Mouse (Mus musculus) myocyte (in vitro differentiated cells): ENCODE data around the gene Armc9. TPM values are rescaled to one million over a fixed set of nuclear protein-coding genes. Genes with fewer than 3 reads are reported as not detected.

ENCODE experiments used
- H3K27me3 ChIP-seq: one replicate; pipeline ENCODE4 v1.6.1; 2011; ENCODE audit not compliant: control insufficient read depth, insufficient read depth, insufficient read length
- H3K36me3 ChIP-seq: one replicate; pipeline ENCODE4 v1.6.1; 2011; ENCODE audit not compliant: control insufficient read depth, insufficient read depth
- H3K4me2 ChIP-seq: one replicate; pipeline ENCODE4 v1.6.1; 2011; ENCODE audit warnings: low read depth, control low read depth
- H3K4me3 ChIP-seq: one replicate; pipeline ENCODE4 v1.5.1; 2011; ENCODE audit warnings: mild to moderate bottlenecking, control low read depth, moderate library complexity
- H3K79me2 ChIP-seq: one replicate; pipeline ENCODE4 v1.6.1; 2011; ENCODE audit not compliant: control insufficient read depth, insufficient read depth
- H3ac ChIP-seq: one replicate; pipeline ENCODE4 v1.6.1; 2011; ENCODE audit not compliant: control insufficient read depth, insufficient read length
- CEBPB ChIP-seq: IDR thresholded peaks from 2 replicates; pipeline ENCODE4 v1.6.1; 2011; ENCODE audit warnings: mild to moderate bottlenecking, moderate library complexity; ENCODE audit not compliant: poor library complexity, insufficient read depth, severe bottlenecking
- E2F4 ChIP-seq: IDR thresholded peaks from one replicate; pipeline ENCODE4 v1.6.1; 2011; ENCODE audit warnings: mild to moderate bottlenecking, control low read depth, moderate library complexity; ENCODE audit not compliant: insufficient read depth
- MAX ChIP-seq: IDR thresholded peaks from one replicate; pipeline ENCODE4 v1.6.1; 2011; ENCODE audit warnings: low read depth, mild to moderate bottlenecking, control low read depth
- MYOD1 ChIP-seq, 3 experiments: IDR thresholded peaks; one replicate each; pipeline ENCODE4 v1.6.1; 2011; ENCODE audit warnings: control low read depth in 2 of 3, low read depth in 2 of 3, mild to moderate bottlenecking in 2 of 3, moderate library complexity in 1 of 3; ENCODE audit not compliant: insufficient read length in 2 of 3, control insufficient read depth in 1 of 3
- MYOG ChIP-seq, 3 experiments: IDR thresholded peaks; one replicate each; pipeline ENCODE4 v1.6.1; 2011; ENCODE audit warnings: control low read depth in 2 of 3, low read depth in 2 of 3, mild to moderate bottlenecking in 2 of 3; ENCODE audit not compliant: insufficient read length in 2 of 3, control insufficient read depth in 1 of 3, insufficient read depth in 1 of 3
- POLR2A ChIP-seq: IDR thresholded peaks from one replicate; pipeline ENCODE4 v1.6.1; 2011; ENCODE audit warnings: low read depth, mild to moderate bottlenecking, control low read depth, moderate library complexity; ENCODE audit not compliant: insufficient read length
- POLR2AphosphoS2 ChIP-seq: IDR thresholded peaks from one replicate; pipeline ENCODE4 v1.6.1; 2011; ENCODE audit warnings: low read depth, control low read depth; ENCODE audit not compliant: insufficient read length
- REST ChIP-seq: IDR thresholded peaks from one replicate; pipeline ENCODE4 v1.6.1; 2011; ENCODE audit warnings: mild to moderate bottlenecking, control low read depth, moderate library complexity; ENCODE audit not compliant: insufficient read depth, insufficient read length
- SRF ChIP-seq: IDR thresholded peaks from one replicate; pipeline ENCODE4 v1.6.1; 2011; ENCODE audit warnings: low read depth; ENCODE audit not compliant: control insufficient read depth, insufficient read length
- TCF12 ChIP-seq: IDR thresholded peaks from one replicate; pipeline ENCODE4 v1.6.1; 2011; ENCODE audit warnings: mild to moderate bottlenecking, control low read depth; ENCODE audit not compliant: poor library complexity, insufficient read depth, severe bottlenecking
- TCF3 ChIP-seq: IDR thresholded peaks from one replicate; pipeline ENCODE4 v1.6.1; 2011; ENCODE audit warnings: low read depth, control low read depth; ENCODE audit not compliant: insufficient read length
- USF1 ChIP-seq: IDR thresholded peaks from one replicate; pipeline ENCODE4 v1.6.1; 2011; ENCODE audit warnings: low read depth, mild to moderate bottlenecking, control low read depth, moderate library complexity
- polyA plus RNA-seq: library from polyadenylated mRNA; unstranded; fragments of >200 nt; fragmentation: generic; extraction: Trizol; gene quantifications from one replicate; pipeline ENCODE4 v1.2.1, GENCODE M21; 2012; ENCODE audit warnings: missing spikeins

Gene Armc9
- polyA plus RNA-seq, 1 experiment = 6.4 TPM

DNA sequence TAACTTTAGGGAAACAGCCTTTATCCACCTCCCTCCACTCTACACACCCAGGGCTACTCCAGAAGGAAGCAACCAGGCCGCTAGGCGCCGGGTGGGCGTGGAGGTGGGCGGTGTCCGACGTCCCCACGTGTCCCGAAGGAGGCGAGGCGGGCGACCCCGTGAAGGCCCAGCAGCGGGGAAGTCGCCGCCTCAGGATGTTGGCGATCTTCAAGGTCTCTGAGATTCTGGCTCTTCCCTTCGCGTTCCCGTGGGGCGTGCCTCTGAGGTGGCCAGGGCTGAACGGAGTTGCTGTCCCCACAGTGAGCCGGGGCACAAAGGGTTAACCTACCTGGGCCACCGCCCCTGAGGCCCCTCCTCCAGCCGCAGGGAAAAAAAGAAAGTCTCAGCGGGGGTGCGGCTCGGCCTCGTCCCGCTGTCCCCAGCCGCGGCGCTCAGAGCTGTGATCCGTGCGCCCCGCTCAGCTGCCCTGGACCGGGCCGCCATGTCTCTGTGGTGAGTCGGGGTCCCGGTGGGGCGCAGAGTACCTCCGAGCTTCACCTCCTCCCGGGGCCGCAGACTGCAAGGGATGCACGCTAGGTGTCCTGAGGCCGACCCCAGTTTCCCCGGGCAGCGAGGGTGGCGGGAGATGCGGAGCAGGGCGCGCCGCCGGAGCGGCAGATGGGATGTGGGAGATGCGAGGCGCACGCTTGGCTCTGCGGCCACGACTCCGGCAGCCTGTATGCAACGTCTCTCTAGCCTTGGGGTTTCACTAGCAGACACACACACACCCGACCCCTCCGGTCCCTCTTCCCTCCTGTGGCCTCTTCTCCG is 148.7 kb downstream of the Armc9 start:
- Histone ChIP-seq H3ac (no peak overlapping the region), H3K4me2 (no peak overlapping the region)

DNA sequence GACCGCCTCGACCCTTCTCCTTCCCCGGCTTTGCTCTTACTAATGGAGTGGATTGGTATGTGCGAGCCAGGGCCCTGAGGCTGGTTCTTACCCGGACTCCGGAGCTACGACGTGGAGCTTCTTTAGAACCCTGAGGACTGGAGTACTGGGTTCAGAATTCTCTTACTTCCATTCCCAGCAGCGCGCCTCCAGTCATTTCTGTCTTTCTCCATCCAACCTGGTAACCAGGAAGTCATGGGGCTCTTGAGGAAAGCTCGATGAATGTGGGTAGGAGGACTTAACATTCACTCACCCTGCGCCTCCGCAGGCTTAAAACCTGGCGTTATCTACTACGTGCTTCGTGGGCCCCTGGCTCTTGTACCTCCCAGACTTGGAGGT is 149.3 kb downstream of the Armc9 start:
- TF ChIP-seq POLR2A (no peak), USF1 (no peak), CEBPB (no peak), POLR2AphosphoS2 (no peak), MAX (no peak), MYOD1 (IDR thresholded peaks at IDR 0.05; ENCODE audit: control insufficient read depth in 1 of 3, insufficient read length in 2 of 3, low read depth in 2 of 3) (no peak), E2F4 (no peak), REST (no peak), TCF3 (no peak), MYOG (IDR thresholded peaks at IDR 0.05; ENCODE audit: control insufficient read depth in 1 of 3, insufficient read depth in 1 of 3, insufficient read length in 2 of 3, low read depth in 2 of 3) (no peak), TCF12 (no peak), SRF (no peak)
- Histone ChIP-seq H3K79me2 (no peaks in the 10 kb centered on the region), H3K27me3 (no peaks in the 10 kb centered on the region), H3K4me3 (no peak overlapping the region), H3K4me2 (no peak overlapping the region), H3K36me3 (no peaks in the 10 kb centered on the region), H3ac (no peak overlapping the region)

More for the DNA sequence above, 148.7 kb downstream of the Armc9 start:
- no peak for TF ChIP-seq REST
- no peak for TF ChIP-seq MYOD1 (IDR thresholded peaks at IDR 0.05; ENCODE audit: control insufficient read depth in 1 of 3, insufficient read length in 2 of 3, low read depth in 2 of 3)
- TF ChIP-seq USF1 = no peak
- no peak for TF ChIP-seq POLR2AphosphoS2
- Histone ChIP-seq H3K79me2 (no peaks in the 10 kb centered on the region), H3K4me3 (no peak overlapping the region), H3K27me3 (no peaks in the 10 kb centered on the region), H3K36me3 (no peaks in the 10 kb centered on the region)

DNA sequence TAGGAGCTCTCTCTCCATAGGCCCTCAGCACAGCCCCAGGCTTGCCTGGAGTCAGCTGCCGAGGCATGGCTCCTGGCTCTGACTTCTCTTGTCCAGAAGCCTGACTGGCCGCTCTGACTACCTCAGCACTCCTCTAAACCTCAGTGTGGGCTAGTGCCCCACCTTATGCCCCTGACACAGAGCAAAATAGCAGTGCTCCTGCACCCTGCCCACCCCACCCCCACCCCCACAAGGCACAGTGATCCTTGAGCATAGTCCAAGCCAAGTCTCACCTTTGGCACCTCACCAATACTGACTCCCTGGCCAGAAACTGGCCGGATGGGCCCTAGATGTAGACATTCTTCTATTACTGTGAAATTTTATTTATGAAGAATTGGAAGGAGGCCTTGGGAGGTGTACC is 152.1 kb downstream of the Armc9 start:
- H3K4me3 ChIP-seq = no peak overlapping the region
- no peaks in the 10 kb centered on the region for H3K79me2 ChIP-seq
- TF ChIP-seq USF1 (no peak), REST (no peak), TCF12 (no peak), MAX (no peak), E2F4 (no peak), CEBPB (no peak), POLR2A (no peak), SRF (no peak), POLR2AphosphoS2 (no peak), MYOG (IDR thresholded peaks at IDR 0.05; ENCODE audit: control insufficient read depth in 1 of 3, insufficient read depth in 1 of 3, insufficient read length in 2 of 3, low read depth in 2 of 3) (no peak), TCF3 (no peak), MYOD1 (IDR thresholded peaks at IDR 0.05; ENCODE audit: control insufficient read depth in 1 of 3, insufficient read length in 2 of 3, low read depth in 2 of 3) (no peak)
- H3K4me2 ChIP-seq = no peak overlapping the region
- no peak overlapping the region for H3ac ChIP-seq
- H3K36me3 ChIP-seq = no peaks in the 10 kb centered on the region
- H3K27me3 ChIP-seq = peaks cover 8% of the 10 kb centered on the region

DNA sequence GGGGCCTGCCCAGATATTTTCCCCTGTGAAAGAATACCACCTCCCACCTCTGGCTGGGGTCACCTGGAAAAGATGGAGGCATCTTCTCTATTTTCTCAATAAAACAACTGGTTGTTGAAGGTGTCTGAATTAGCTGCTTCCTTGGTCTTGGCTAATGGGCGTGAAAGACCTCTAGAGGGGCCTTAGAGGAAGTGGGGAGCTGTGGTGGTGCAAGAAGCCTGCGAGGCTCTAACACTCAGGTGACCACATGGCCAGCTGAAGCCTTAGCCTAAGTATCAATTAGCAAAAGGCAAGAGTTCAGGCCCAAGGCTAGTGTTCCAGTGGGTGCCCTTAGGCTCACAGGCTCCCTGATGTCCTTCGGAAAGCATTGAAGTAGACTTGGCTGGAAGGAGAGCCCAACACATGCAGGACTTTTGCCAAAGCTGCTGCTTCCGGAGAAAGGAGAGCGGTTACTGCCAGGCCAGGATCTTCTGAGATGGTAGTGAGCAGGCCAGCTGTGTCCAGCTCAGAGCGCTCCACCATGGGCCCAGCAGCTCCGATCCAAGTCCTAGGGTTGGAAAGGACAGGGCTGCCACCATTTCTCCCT is 152.7 kb downstream of the Armc9 start:
- no peak for TF ChIP-seq SRF
- TF ChIP-seq TCF3 = no peak
- no peak for TF ChIP-seq TCF12
- no peak for TF ChIP-seq CEBPB
- no peak for TF ChIP-seq MYOG (IDR thresholded peaks at IDR 0.05; ENCODE audit: control insufficient read depth in 1 of 3, insufficient read depth in 1 of 3, insufficient read length in 2 of 3, low read depth in 2 of 3)
- no peak for TF ChIP-seq MAX
- no peak for TF ChIP-seq REST
- no peak for TF ChIP-seq POLR2A
- TF ChIP-seq E2F4 = no peak
- TF ChIP-seq MYOD1 (IDR thresholded peaks at IDR 0.05; ENCODE audit: control insufficient read depth in 1 of 3, insufficient read length in 2 of 3, low read depth in 2 of 3) = no peak
- no peak for TF ChIP-seq USF1
- TF ChIP-seq POLR2AphosphoS2 = no peak
- H3K4me3 ChIP-seq = no peak overlapping the region
- no peaks in the 10 kb centered on the region for H3K36me3 ChIP-seq
- no peaks in the 10 kb centered on the region for H3K79me2 ChIP-seq
- H3K4me2 ChIP-seq = no peak overlapping the region
- no peak overlapping the region for H3ac ChIP-seq
- H3K27me3 ChIP-seq = peaks cover 8% of the 10 kb centered on the region
